Mouse (Mus musculus): ENCODE measurements around the gene Rps6ka3.

Gene Rps6ka3

GRCm38 (mm10) chrX:159364506-159364905, 154.4 kb downstream of the Rps6ka3 start:
- no peak for DNase-seq

DNA sequence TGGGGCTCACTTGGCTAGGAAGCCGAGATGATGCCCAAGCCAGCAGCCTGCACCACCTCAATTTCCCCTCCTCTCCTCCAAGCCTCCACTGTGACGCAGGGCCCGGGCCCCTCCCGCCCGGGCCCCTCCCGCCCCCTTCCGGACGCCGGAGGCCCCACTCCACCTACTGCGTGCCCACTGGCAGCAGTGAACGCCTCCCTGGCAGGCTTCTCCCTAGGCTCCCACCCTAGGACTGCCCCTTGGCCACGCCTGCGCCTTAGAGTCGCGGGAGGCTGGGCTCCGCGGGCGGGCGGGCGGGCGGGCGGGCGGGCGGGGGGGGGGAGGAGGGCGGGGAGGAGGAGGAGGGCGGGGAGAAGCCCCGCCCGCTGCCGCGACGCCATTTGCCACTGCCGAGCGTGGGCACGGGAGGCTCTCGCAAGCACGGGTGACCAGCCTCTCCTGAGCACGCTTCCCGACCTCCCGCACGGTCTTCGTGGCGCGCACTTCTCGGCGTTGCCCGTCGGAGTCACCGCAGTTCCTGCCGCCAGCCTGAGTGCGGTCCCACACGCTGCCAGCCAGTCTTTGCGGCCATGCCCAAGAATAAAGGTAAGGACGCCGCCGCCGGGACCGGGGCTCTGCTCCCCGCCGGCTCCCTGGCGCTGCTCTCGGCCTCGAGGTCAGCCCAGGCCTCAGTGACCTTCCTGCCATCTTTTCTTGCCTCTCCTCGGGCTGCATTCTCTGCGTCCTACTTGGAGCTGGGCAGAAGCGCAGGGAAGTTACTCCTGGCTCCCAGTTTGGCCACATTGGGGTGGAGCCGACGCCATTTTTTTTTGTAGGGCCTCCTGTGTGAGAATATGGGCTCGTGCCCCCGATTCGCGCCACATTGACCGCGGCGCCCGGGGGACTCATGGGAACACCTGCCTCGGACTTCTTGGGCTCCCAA, 162.0 kb downstream of the Rps6ka3 start, which contains the start of gene Eif1ax:
Gene Eif1ax, plus strand, starts transcription at position 348 of the 922 bp plus-strand sequence.
- peak; percentile 64 to 74 for DNase-seq

DNA sequence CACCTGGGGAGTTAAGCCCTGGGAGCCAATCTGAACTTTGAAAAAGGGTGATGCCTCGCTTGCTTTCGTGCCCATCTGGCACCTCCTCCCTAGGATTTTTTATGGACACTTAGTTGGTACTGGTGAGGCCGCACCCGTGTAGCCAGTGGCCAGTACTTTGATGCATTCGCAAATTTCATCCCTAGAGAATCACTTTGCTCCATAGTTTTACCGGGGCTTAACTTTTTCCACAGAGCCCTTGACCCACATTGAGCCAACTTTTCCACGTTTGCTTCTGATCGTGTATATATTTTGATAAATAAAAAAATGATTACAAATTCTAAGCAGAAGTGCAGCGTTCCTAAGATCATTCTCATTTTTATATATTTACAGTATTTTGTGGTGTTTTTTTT, 162.6 kb downstream of the Rps6ka3 start:
- DNase-seq: no peak

DNA sequence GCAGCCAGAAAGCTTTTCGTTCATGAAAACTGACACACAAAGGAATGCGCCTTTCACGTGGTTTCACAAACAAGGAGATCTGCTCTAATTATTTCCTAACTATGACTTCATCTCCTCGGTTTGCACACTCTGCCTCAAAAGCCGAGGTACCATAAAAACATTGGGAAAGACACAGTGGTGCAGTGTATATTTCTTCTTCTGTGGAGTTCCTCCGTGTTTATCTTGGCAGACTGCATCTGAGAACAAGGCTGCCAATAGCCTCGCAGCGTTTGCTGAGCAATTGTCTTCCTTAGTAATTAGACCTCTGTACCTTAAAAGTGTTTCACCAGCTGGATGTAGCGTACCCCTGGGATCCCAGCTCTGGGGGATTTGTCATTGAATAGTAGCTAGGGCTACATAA, 177.0 kb downstream of the Rps6ka3 start:
- no peak for DNase-seq

DNA sequence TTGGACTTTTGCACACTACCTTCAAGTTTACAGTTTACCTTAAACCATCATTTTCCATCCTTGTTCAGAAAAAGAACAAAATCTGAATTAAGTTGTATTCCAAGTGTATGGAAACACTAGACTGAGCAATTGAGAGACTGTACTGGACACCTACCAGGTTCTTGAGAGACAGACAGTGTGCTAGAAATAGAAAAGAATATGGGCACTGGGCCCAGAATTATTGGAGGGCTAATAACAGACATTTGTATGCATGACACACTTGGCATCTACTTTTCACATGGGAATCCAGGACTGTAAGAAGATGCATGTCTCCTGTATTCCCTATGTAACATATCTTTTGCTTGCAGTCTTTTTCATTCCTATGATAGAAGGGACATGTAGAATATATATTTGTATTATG, 178.8 kb downstream of the Rps6ka3 start:
- DNase-seq: no peak

DNA sequence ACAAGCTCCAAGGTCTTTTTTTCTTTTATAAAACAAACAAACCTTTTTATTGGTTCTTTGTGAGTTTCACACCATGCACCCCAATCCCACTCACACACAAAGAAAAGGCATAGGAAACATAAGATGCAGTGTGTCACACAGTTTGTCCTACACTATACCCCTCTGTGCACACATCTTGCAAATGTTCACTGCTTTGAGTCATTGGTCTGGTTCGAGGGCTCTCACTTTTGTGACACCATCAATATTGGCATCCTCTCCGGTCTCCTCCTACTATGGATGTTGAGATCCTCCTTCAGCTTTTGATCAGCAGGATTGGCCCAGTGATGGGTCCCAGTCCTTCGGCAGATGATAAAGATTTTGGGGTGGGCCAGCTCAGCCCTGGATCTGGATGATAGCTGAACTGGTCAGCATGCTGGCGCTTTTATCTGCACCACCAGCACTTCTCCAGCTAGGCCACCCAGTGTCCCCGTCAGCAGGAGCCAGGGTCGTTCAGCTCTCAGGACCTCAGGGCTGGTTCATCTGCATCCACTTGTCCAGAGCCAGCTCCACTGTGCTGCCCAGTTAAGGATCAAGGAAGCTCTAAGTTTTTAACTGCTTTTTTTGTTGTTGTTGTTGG, 180.3 kb downstream of the Rps6ka3 start:
- DNase-seq: no peak

DNA sequence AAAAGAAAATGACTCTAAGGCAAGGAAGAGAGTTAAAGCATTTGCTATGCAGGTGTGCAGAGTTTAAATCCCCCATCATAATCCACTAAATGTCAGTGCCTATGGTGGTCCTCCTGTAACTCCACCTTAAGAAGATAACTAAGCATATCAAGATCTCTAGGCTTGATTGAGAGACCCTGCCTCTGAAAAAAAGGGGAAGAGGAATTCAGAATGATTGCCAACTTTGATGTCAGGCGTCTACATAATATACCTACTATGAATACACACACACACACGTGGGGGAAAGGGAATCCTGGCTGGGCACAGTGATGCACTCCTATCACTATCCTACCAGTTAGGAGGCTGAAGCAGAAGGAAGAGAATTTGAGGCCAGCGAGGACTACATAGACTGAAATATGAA, 181.1 kb downstream of the Rps6ka3 start:
- no peak for DNase-seq

GRCm38 (mm10) chrX:159409253-159409652, 199.1 kb downstream of the Rps6ka3 start:
- peak; percentile 25 to 54 for DNase-seq

DNA sequence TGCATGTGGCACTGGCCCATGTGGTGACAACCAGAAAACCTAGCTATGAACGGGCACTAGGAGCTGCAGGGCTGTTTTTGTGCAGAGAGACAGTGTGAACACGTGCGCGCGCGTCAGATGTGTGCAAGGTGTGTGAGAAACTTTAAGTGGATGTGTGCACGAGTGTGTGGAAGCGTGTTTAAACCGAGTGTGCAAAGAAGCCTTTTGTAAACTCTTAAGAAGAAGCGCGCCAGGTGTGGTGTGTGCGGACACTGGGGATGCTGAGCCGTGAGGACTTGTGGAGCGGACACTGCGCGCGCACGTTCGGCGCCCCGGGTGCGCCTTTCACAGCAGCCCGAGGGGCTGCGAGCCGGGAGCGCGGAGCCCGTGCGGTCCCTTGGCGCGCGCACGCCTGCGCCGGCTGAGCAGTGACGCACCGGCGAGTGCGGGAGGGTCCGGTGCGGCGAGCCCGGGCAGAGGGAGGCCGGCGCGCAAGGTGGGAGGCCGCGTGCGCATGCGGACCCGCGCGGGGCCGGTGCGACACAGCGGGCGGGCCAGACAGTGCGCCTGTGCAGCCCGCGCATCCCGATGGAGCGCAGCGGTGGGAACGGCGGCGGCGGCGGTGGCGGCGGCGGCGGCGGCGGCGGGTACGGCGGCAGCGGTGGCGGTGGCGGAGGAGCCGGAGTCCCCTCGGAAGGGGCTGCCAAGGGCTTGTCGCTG, 204.2 kb downstream of the Rps6ka3 start, which contains the start of gene Map7d2:
Gene Map7d2, plus strand, starts transcription at position 443 of the 699 bp plus-strand sequence.
- DNase-seq: peak in 1 of 2 experiments; percentile 9

DNA sequence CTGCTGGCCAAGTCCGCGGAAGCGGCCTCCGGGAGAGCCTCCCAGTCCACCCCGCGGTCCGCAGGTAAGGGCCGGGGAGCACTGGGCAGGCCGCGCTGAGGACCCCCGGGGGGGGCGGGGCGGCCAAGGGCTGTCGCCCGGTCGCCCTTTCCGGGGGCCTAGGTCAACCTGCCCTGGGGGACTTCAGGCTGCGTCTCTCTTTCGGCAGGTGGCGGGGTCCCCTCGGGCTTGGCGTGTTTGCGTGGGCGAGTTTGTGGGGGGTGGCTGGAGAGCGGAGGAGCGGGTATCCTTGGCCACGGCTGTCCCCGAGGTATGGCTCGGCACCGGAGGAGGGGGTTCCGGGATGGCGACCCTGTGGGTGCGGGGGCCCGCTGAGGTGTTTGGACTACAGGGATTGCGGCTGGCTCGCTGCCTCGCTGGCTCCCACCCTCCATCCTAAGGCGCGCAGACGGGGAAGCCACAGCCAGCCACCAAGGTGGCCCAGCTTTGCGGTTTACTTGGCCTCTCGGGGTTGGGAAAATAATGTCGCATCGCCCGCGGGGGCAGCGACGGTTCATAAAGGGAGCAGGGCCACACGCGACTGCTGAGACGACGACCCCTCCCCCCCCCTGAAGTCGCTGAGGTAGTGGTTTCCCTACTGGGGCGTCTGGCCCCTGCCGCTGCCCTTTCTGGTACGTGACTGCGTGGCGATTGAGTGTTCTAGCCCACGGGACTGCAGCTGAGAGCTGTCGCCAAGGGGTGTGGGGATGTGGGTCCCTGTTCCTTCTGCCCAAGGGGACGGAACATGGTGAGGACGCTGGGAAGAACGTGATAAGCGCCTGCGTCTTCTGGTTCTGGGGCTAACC, 204.9 kb downstream of the Rps6ka3 start:
- DNase-seq: peak; percentile 6 to 12
